Mouse (Mus musculus) liver, postnatal 0 days (tissue): ENCODE results near the gene Gm30302.

ENCODE experiments used
- CTCF ChIP-seq: sonication (generic); IDR thresholded peaks from 2 replicates; pipeline ENCODE4 v1.5.1; 2016; ENCODE audit warnings: antibody characterized with exemption, low read depth
- EP300 ChIP-seq: IDR thresholded peaks from 2 replicates; pipeline ENCODE4 v1.6.1; 2016; ENCODE audit warnings: antibody characterized with exemption, low read depth, mild to moderate bottlenecking

DNA sequence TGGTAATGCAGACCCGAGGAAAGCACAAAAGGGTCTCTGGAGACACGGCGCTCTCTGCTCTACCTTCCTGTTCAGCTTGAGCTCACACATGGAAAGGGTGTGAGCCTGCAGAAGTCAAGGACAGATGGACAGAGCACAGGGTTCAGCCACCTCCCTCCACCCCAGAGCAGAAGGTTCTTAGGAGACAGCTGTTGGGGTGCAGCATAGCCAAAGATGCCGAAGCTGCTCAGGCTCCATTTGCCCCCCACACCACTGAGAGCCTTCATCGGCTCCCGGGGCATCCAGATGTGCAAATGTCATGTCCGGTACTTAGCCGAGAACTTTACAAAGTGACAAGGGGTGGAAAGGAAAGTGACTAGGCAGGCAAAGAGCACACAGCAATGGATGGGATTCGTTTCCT lies 42.2 kb downstream of the Gm30302 start:
- TF ChIP-seq CTCF (no peak), EP300 (no peak)
